Mouse (Mus musculus): ENCODE measurements around the gene Shq1. TPM values are rescaled to one million over a fixed set of nuclear protein-coding genes. Genes with fewer than 3 reads are reported as not detected.

Shq1 gene
- polyA plus RNA-seq, 1 experiment from 2014 or later = 10.7 TPM

DNA sequence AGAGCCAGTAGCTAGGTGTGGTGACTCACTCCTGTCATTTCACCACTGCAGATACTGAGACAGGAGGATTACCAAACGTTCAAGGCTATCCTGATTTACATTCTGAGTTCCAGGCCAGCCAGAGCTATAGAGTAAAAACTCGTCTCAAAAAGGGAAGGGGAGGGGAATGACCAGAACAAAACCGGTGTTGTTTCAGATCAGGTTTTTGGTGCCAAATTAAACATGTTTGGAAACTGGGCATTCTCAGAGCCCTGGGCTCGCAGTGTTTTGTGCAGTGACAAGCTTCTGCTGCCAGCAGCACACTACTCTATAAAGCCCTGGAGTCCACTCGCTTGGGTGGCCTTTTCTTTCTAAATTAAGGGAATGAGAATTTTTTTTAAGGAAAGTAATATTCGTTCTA is 8.7 kb downstream of the Shq1 start:
- no peaks in the 10 kb centered on the region for H3K9me3 ChIP-seq
- H3K4me1 ChIP-seq (replicated peaks) = 0 out of 2 replicates have a peak, but pooled peaks cover 9% of the 10 kb centered on the region
- H3K36me3 ChIP-seq = peaks cover 27% of the 10 kb centered on the region
- H3K4me3 ChIP-seq = no peak overlapping the region
- WGBS = 76% methylated on average over 6 of the region's 6 CpGs
- H3K27ac ChIP-seq = no peak overlapping the region
- no peaks in the 10 kb centered on the region for H3K27me3 ChIP-seq
- ATAC-seq (ENCODE audit: low FRiP score) = no peak
- no peak overlapping the region for H3K4me2 ChIP-seq
- H3K9ac ChIP-seq = no peak overlapping the region

DNA sequence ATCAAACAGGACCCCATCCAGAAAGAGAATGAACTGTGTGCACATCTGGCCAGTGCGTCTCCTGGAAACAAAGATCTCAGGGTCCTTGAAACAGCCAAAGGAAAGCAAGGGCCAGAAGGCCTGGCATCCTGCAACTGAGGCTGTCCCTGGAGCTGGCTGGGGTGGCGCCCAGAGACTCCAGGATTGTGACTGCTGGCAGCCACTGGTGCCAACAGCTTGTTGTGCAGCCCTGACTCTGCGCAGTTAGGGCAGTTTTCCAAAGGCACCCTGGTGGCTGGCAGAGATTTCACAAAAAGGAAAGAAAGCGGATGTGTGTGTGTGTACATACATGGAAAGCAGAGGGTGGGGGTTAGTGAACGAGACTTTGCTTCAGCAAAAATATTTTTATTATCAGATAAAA is 10.6 kb downstream of the Shq1 start:
- Histone ChIP-seq H3K4me3 (no peak overlapping the region), H3K36me3 (peaks cover 27% of the 10 kb centered on the region), H3K27me3 (no peaks in the 10 kb centered on the region), H3K4me2 (no peak overlapping the region), H3K4me1 (replicated peaks) (0 out of 2 replicates have a peak, but pooled peaks cover 9% of the 10 kb centered on the region), H3K9ac (no peak overlapping the region), H3K27ac (0 out of 2 replicates have a peak overlapping the region, but pooled peaks have one; percentile 9), H3K9me3 (no peaks in the 10 kb centered on the region)
- 72% methylated on average over 5 of the region's 5 CpGs for WGBS
- ATAC-seq (ENCODE audit: low FRiP score) = peak; percentile 68

DNA sequence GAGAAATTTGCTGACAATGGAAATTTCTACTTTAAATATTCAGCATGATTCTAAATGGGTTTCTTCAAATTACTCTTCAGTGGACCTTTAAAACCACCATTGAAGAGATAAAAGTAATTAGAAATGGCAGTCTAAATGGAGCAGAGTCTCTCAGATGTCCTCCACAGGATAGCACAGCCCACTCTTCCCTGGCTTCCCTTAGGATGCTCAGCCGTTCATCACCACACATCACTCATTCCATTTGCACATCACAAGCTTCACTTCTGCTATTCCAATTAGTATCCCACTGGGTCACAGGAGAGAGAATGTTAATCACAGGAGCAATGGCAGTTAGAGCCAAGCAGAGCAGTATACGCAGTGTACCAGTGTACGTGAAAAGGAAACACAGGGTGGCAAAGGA is 18.4 kb downstream of the Shq1 start:
- no peak overlapping the region for H3K27ac ChIP-seq
- H3K9me3 ChIP-seq = no peaks in the 10 kb centered on the region
- no peaks in the 10 kb centered on the region for H3K27me3 ChIP-seq
- H3K4me1 ChIP-seq (replicated peaks) = no peaks in the 10 kb centered on the region
- H3K36me3 ChIP-seq = peaks cover 3% of the 10 kb centered on the region; the same call in 1 of the 2 replicates
- ATAC-seq (ENCODE audit: low FRiP score) = peak; percentile 32; the same call in 1 of the 2 replicates
- H3K4me3 ChIP-seq = no peak overlapping the region
- no peak overlapping the region for H3K9ac ChIP-seq
- 49% methylated on average over 3 of the region's 3 CpGs for WGBS
- H3K4me2 ChIP-seq = no peak overlapping the region

DNA sequence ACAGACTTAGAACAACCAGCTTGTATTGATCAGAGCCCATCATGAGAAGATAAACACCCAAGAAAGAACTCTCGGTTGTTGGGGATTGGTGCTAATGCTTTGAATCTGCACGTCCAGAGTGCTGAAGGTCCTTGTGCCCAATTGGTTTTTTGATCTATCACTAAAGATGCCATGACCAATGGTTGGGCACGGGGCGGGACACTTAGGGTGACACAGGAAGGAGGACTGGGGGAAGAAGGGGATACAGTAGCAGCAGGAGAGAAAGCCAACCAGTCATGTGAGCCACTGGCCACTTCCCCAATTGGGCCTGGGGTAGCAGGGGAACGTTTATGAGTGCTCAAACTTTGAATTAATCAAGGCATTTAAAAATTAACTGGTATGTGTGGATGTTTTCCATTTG is 23.8 kb downstream of the Shq1 start:
- H3K4me2 ChIP-seq = no peak overlapping the region
- no peaks in the 10 kb centered on the region for H3K9me3 ChIP-seq
- no peaks in the 10 kb centered on the region for H3K27me3 ChIP-seq
- H3K4me3 ChIP-seq = no peak overlapping the region
- H3K27ac ChIP-seq = no peak overlapping the region
- 83% methylated on average over 5 of the region's 5 CpGs for WGBS
- ATAC-seq (ENCODE audit: low FRiP score) = no peak
- H3K9ac ChIP-seq = no peak overlapping the region
- peaks cover 8% of the 10 kb centered on the region for H3K4me1 ChIP-seq (replicated peaks)
- H3K36me3 ChIP-seq = no peaks in the 10 kb centered on the region

DNA sequence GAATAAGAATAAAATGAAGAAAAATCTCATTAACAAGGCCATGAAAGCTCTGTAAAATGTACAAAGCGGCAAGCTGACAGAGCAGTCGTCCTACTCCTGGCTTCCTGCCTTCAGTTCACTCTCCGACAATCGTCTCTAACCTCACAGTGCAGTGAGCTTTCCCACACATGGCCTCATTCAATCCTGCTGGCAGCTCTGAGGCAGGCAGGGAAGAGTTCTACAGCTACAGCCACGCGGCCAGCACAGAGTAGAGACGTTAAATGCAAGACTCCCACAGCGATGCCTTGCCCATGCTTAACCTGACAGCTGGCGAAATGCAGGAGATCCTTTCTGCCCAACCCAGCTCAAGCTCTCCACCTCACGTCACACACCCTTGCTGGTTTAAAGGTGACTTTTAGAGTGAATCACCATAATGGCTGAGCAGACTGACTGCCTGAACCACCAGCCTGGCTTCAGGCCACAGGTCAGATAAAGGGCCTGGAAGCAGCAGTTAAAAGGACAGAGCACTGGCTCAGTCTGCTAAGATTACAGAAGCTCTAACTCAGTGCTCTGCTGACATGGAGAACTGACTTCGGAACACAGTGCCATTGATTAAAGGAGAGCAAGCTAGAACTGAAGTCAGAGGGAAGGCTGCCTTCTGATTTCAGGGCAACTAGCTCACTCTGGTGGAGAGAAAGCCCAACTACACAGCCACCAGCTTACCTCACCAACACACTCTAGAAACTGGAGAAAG is 25.3 kb downstream of the Shq1 start:
- peak; percentile 91 for ATAC-seq (ENCODE audit: low FRiP score)
- 0 out of 2 replicates have a peak overlapping the region, but pooled peaks have one; percentile 25 for H3K27ac ChIP-seq
- H3K9ac ChIP-seq = 0 out of 2 replicates have a peak overlapping the region, but pooled peaks have one; percentile 24
- H3K4me3 ChIP-seq = no peak overlapping the region
- no peaks in the 10 kb centered on the region for H3K9me3 ChIP-seq
- H3K4me1 ChIP-seq (replicated peaks) = peaks cover 8% of the 10 kb centered on the region
- no peaks in the 10 kb centered on the region for H3K36me3 ChIP-seq
- no peaks in the 10 kb centered on the region for H3K27me3 ChIP-seq
- 70% methylated on average over 11 of the region's 11 CpGs for WGBS
- no peak overlapping the region for H3K4me2 ChIP-seq

DNA sequence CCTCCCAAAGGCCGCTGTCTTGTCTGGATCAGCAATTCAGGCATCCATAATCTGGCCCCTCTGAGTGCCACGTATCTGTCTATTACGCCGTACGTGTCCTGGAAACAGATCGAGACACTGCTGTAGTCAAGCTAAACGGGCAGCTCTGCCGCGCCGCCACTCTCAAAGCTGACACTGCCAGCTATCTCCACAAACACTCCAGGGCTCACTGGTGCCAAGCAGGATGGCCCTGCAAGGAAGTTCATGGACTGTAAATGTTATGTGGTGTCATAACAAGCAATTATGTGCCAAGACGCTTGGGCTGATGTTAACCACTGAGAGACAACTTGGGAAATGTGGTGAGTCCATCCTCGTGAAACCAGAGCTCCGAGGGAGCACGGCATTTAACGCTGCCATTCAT is 26.3 kb downstream of the Shq1 start:
- Histone ChIP-seq H3K27me3 (no peaks in the 10 kb centered on the region), H3K9ac (no peak overlapping the region), H3K9me3 (no peaks in the 10 kb centered on the region), H3K4me3 (no peak overlapping the region), H3K36me3 (no peaks in the 10 kb centered on the region), H3K4me1 (replicated peaks) (peaks cover 8% of the 10 kb centered on the region), H3K27ac (no peak overlapping the region), H3K4me2 (no peak overlapping the region)
- ATAC-seq (ENCODE audit: low FRiP score) = no peak
- 87% methylated on average over 15 of the region's 15 CpGs for WGBS

DNA sequence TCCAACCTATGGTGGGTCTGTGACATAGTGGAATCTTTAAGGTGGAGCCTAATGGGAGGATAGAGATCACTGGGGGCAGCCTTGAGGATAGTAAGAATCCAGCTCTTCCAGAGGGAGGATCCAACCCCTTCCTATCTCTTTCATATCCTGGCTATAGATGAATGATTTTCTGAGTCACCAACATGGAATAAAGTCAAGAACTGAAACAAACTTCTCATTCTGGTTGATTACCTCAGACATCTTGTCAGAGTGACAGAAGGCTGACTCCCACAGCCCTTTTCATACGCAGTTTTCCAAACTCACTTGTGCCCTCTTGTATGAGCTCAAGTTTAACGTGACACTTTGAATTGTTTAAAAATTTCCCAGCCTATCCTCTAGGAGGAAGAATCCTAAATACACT is 28.2 kb downstream of the Shq1 start:
- 82% methylated on average over 2 of the region's 2 CpGs for WGBS
- ATAC-seq (ENCODE audit: low FRiP score) = no peak
- Histone ChIP-seq H3K4me1 (replicated peaks) (peaks cover 8% of the 10 kb centered on the region), H3K4me3 (no peak overlapping the region), H3K27ac (no peak overlapping the region), H3K4me2 (no peak overlapping the region), H3K27me3 (no peaks in the 10 kb centered on the region), H3K36me3 (no peaks in the 10 kb centered on the region), H3K9ac (no peak overlapping the region), H3K9me3 (no peaks in the 10 kb centered on the region)

DNA sequence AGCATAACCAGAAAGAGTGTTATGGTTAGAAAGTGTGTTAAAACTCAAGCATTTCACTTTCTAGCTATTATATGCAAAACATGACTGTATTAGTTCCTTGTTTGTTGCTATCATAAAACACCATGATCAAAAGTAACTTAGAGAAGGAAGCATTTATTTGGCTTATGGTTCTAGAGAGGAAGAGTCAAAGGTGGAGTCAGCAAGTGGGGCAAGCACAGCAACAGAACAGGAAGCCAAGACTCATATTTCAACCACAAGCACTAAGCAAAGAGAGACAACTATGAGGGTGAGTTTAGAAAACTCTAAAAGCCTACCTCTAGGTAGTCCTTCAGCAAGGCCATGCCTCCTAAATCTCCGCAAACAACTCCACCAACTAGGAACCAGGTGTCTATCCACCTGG is 30.4 kb downstream of the Shq1 start:
- H3K27ac ChIP-seq = no peak overlapping the region
- no peak overlapping the region for H3K4me2 ChIP-seq
- WGBS = 100% methylated on average over 1 of the region's 1 CpGs
- peaks cover 5% of the 10 kb centered on the region for H3K4me1 ChIP-seq (replicated peaks)
- no peak overlapping the region for H3K4me3 ChIP-seq
- H3K9me3 ChIP-seq = no peaks in the 10 kb centered on the region
- ATAC-seq (ENCODE audit: low FRiP score) = no peak
- H3K27me3 ChIP-seq = no peaks in the 10 kb centered on the region
- H3K9ac ChIP-seq = no peak overlapping the region
- H3K36me3 ChIP-seq = no peaks in the 10 kb centered on the region

DNA sequence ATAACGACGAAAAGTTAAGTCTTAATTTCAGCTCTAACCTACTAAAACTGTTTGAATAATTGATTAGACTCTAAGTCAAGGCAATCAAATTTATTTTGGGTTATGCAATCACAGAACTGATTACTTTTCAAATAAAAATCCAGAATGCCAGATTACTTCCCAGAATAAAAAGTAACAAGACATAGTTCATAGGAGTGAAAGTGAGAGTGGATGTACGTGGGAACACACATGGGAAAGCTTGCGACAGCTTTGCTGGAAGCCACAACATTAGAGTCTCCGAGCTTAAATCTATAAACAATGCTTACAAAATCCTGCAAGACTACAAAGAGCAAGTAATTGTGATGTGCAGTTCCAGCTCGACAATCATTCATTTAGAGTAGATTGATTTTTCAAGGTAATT is 41.9 kb downstream of the Shq1 start:
- H3K27me3 ChIP-seq = no peaks in the 10 kb centered on the region
- H3K4me1 ChIP-seq (replicated peaks) = no peaks in the 10 kb centered on the region
- H3K9ac ChIP-seq = no peak overlapping the region
- WGBS = 83% methylated on average over 6 of the region's 6 CpGs
- peaks cover 4% of the 10 kb centered on the region; the same call in 1 of the 2 replicates for H3K36me3 ChIP-seq
- H3K27ac ChIP-seq = no peak overlapping the region
- no peak overlapping the region for H3K4me3 ChIP-seq
- H3K9me3 ChIP-seq = no peaks in the 10 kb centered on the region
- H3K4me2 ChIP-seq = no peak overlapping the region
- ATAC-seq (ENCODE audit: low FRiP score) = no peak

DNA sequence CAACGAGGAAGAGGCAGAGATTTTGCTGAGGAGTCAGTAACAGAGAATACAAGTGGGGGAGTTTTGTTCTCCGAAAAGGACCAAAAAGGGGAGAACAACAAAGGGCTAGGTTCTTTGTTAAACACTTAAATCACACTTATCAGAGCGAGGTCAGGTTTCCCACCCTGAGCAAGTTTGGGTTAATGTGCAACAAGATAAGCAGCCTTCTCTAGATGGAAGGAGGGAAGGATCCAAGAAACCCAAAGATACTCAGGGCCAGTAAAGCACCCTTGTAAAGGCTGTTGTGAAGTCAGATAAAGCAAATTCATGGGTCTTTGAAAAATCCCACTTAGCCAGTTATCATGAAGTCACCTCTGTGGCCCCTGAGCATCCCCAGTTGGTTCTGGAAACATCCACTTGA is 42.7 kb downstream of the Shq1 start:
- WGBS = 52% methylated on average over 3 of the region's 3 CpGs
- no peak overlapping the region for H3K4me2 ChIP-seq
- H3K4me1 ChIP-seq (replicated peaks) = no peaks in the 10 kb centered on the region
- no peak overlapping the region for H3K4me3 ChIP-seq
- H3K27ac ChIP-seq = no peak overlapping the region
- no peak for ATAC-seq (ENCODE audit: low FRiP score)
- peaks cover 4% of the 10 kb centered on the region; the same call in 1 of the 2 replicates for H3K36me3 ChIP-seq
- H3K9ac ChIP-seq = no peak overlapping the region
- no peaks in the 10 kb centered on the region for H3K9me3 ChIP-seq
- no peaks in the 10 kb centered on the region for H3K27me3 ChIP-seq

DNA sequence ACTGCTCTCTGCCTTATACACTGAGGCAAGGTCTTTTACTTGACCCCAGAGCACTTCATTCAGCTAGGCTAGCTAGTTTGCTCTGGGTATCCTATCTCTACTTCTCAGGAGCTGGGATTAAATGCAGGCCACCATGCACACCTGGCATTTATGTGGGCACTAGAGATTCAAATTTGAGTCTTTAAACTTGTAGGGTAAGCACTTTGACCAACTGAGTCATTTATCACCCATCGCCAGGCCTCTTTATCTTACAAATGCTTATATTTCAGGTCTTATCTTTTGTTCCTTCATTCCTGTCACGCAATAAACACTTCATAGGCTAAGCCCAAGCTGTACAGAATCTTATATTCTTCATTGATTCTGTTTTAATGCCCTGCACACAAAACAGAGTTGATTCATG is 47.0 kb downstream of the Shq1 start:
- Histone ChIP-seq H3K27ac (no peak overlapping the region), H3K36me3 (no peaks in the 10 kb centered on the region), H3K27me3 (no peaks in the 10 kb centered on the region), H3K9ac (no peak overlapping the region), H3K4me1 (replicated peaks) (no peaks in the 10 kb centered on the region), H3K4me3 (no peak overlapping the region), H3K9me3 (no peaks in the 10 kb centered on the region), H3K4me2 (no peak overlapping the region)
- WGBS = 90% methylated on average over 2 of the region's 2 CpGs
- no peak for ATAC-seq (ENCODE audit: low FRiP score)

DNA sequence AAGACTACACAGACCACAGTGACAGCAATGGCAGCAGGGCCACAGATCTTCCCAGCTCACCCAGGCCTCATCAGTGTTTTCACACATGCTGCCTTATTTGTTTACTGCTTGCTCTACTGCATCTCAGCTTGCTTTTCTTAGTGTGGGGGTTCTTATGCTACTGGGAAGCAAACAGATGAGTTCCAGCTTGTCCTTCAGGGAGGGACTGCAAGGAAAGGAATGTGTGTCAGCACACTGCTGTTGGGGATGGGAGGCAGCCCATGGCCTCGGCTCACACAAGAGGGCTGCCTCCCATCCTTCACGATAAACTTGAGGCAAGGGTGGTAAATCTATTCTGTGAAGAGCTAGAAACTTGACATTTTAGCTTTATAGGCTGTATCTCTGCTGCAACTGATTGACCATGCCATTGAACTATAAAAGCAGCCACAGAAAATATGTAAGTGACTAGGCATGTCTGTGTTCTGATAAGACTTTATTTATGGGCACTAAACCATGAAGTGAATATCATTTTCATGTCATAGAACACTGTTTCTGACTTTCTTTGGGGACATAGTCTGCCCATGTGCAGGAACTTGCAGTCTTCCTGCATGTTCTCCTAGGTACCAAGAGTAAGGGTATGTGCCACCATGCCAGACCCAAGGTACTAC is 48.0 kb downstream of the Shq1 start:
- 74% methylated on average over 2 of the region's 2 CpGs for WGBS
- Histone ChIP-seq H3K27me3 (no peaks in the 10 kb centered on the region), H3K9ac (no peak overlapping the region), H3K36me3 (no peaks in the 10 kb centered on the region), H3K9me3 (no peaks in the 10 kb centered on the region), H3K4me3 (no peak overlapping the region), H3K27ac (no peak overlapping the region), H3K4me1 (replicated peaks) (no peaks in the 10 kb centered on the region), H3K4me2 (no peak overlapping the region)
- no peak for ATAC-seq (ENCODE audit: low FRiP score)

DNA sequence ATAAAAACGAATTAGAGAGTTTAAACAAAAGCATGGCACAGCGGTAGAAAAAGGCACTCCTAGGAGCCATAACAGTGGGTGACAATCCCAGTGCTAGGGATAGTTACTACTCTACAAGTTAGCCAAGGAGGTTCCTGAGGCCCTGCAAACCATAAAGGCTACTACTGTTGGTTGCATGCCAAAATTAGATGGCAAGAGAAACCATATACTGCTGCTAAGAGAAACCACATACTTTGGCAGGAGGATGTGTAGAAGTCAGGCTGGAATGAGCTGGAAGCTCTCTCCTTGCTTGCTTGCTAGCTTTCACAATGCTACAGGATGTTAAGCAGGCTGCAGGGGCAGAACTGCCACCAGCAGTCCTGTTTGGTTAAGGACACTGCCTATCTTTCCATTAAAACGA is 50.5 kb downstream of the Shq1 start:
- Histone ChIP-seq H3K27me3 (no peaks in the 10 kb centered on the region), H3K27ac (no peak overlapping the region), H3K4me2 (no peak overlapping the region), H3K36me3 (no peaks in the 10 kb centered on the region), H3K4me1 (replicated peaks) (no peaks in the 10 kb centered on the region), H3K9ac (no peak overlapping the region), H3K9me3 (no peaks in the 10 kb centered on the region), H3K4me3 (no peak overlapping the region)
- WGBS = 83% methylated on average over 3 of the region's 3 CpGs
- no peak for ATAC-seq (ENCODE audit: low FRiP score)

All from hindbrain, embryonic 13.5 days (tissue).